ENCODE assay signal across 8 mouse cellular contexts in genomic region chr1:153100912-153101311, GRCm38 (mm10).
DNase-seq lines count a peak whose midpoint lies in the region; ATAC-seq and TF ChIP-seq lines count a peak whose summit lies in the region.

No protein-coding gene starts in this region.

- no peak for TF ChIP-seq POLR2A in testis, adult 2 months (IDR thresholded peaks at IDR 0.05; ENCODE audit: control insufficient read depth, low read depth, low read length)

- no peaks in the 10 kb centered on the region for H3K9me3 ChIP-seq in hindbrain, embryonic 10.5 days
- no peaks in the 10 kb centered on the region for H3K9me3 ChIP-seq in hindbrain, embryonic 13.5 days
- H3K9me3 ChIP-seq in heart, postnatal 0 days (replicated peaks; ENCODE audit: control insufficient read depth, low read length): no peaks in the 10 kb centered on the region

- H3K27me3 ChIP-seq in hindbrain, embryonic 10.5 days (ENCODE audit: insufficient read depth, poor library complexity, severe bottlenecking): peaks cover 3% of the 10 kb centered on the region; the same call in 1 of the 2 replicates
- no peaks in the 10 kb centered on the region for H3K27me3 ChIP-seq in hindbrain, embryonic 13.5 days
- H3K27me3 ChIP-seq in testis, adult 2 months (ENCODE audit: control insufficient read depth, insufficient read depth, low read length): no peaks in the 10 kb centered on the region
- H3K27me3 ChIP-seq in heart, postnatal 0 days (ENCODE audit: control insufficient read depth, insufficient read depth, low read length): no peaks in the 10 kb centered on the region

- ATAC-seq in hindbrain, embryonic 13.5 days (ENCODE audit: low FRiP score): no peak
- ATAC-seq in heart, postnatal 0 days (ENCODE audit: insufficient read depth, low read depth): no peak

- no peaks in the 10 kb centered on the region for H3K36me3 ChIP-seq in hindbrain, embryonic 10.5 days
- peaks cover 9% of the 10 kb centered on the region; the same call in 1 of the 2 replicates for H3K36me3 ChIP-seq in hindbrain, embryonic 13.5 days
- H3K36me3 ChIP-seq in testis, adult 2 months (ENCODE audit: control insufficient read depth, insufficient read depth, low read length): no peaks in the 10 kb centered on the region
- no peaks in the 10 kb centered on the region for H3K36me3 ChIP-seq in heart, postnatal 0 days (replicated peaks; ENCODE audit: control insufficient read depth, insufficient read depth, low read length)

- TF ChIP-seq EP300 in heart, postnatal 0 days (IDR thresholded peaks at IDR 0.05; ENCODE audit: low read depth): no peak

- no peak for DNase-seq in hindbrain, embryonic 10.5 days (ENCODE audit: low spot score)
- DNase-seq in testis, postnatal 14 days (ENCODE audit: low spot score): no peak
- DNase-seq in heart, postnatal 0 days (ENCODE audit: low spot score): no peak
- DNase-seq in cerebellum, postnatal 4 days (ENCODE audit: low spot score in 2 of 2): no peak
- no peak for DNase-seq in cerebellum, adult 8-10 months
- DNase-seq in natural killer cell, adult 2 months (ENCODE audit: low spot score in 2 of 2): no peak

- no peak overlapping the region for H3K4me2 ChIP-seq in hindbrain, embryonic 13.5 days
- no peak overlapping the region for H3K4me2 ChIP-seq in heart, postnatal 0 days (ENCODE audit: low read depth, low read length)

- H3K27ac ChIP-seq in hindbrain, embryonic 10.5 days: peak overlapping the region; percentile 54; the same call in 1 of the 2 replicates
- no peak overlapping the region for H3K27ac ChIP-seq in hindbrain, embryonic 13.5 days
- no peak overlapping the region for H3K27ac ChIP-seq in testis, adult 2 months (ENCODE audit: control insufficient read depth, insufficient read depth, low read depth, low read length)
- peak overlapping the region; percentile 30 for H3K27ac ChIP-seq in heart, postnatal 0 days (ENCODE audit: low read depth)

- no peak overlapping the region for H3K9ac ChIP-seq in hindbrain, embryonic 13.5 days
- H3K9ac ChIP-seq in heart, postnatal 0 days (replicated peaks; ENCODE audit: low read depth, low read length): no peak overlapping the region

- WGBS in hindbrain, embryonic 10.5 days: 63% methylated on average over 9 of the region's 9 CpGs
- WGBS in hindbrain, embryonic 13.5 days: 58% methylated on average over 9 of the region's 9 CpGs
- 35% methylated on average over 9 of the region's 9 CpGs for WGBS in heart, postnatal 0 days

- H3K4me1 ChIP-seq in hindbrain, embryonic 10.5 days (replicated peaks): peaks cover 29% of the 10 kb centered on the region
- no peaks in the 10 kb centered on the region for H3K4me1 ChIP-seq in hindbrain, embryonic 13.5 days (replicated peaks)
- peaks cover 3% of the 10 kb centered on the region for H3K4me1 ChIP-seq in testis, adult 2 months (ENCODE audit: control insufficient read depth, insufficient read depth, low read length)
- H3K4me1 ChIP-seq in heart, postnatal 0 days (ENCODE audit: control insufficient read depth, insufficient read depth): peaks cover 3% of the 10 kb centered on the region; the same call in 1 of the 2 replicates

- TF ChIP-seq CTCF in testis, adult 2 months (IDR thresholded peaks at IDR 0.05; ENCODE audit: control insufficient read depth, insufficient read depth, insufficient replicate concordance, low read depth, low read length): no peak
- no peak for TF ChIP-seq CTCF in heart, postnatal 0 days (IDR thresholded peaks at IDR 0.05; ENCODE audit: low read depth)

- H3K4me3 ChIP-seq in hindbrain, embryonic 10.5 days: no peak overlapping the region
- H3K4me3 ChIP-seq in hindbrain, embryonic 13.5 days: no peak overlapping the region
- peak overlapping the region; percentile 2 for H3K4me3 ChIP-seq in testis, adult 2 months (ENCODE audit: control insufficient read depth, low read depth, low read length)
- no peak overlapping the region for H3K4me3 ChIP-seq in heart, postnatal 0 days (ENCODE audit: low read depth, low read length)

Comparison
In these comparisons a context has a peak if more than half of its experiments do, and no peak if none do; other contexts are left out.
1. H3K27ac ChIP-seq: peak in hindbrain, embryonic 10.5 days (single experiment) and heart, postnatal 0 days (single experiment); none in hindbrain, embryonic 13.5 days (single experiment) and testis, adult 2 months (single experiment).